Mouse (Mus musculus): ENCODE measurements around the gene Gbe1.

Gbe1 gene

DNA sequence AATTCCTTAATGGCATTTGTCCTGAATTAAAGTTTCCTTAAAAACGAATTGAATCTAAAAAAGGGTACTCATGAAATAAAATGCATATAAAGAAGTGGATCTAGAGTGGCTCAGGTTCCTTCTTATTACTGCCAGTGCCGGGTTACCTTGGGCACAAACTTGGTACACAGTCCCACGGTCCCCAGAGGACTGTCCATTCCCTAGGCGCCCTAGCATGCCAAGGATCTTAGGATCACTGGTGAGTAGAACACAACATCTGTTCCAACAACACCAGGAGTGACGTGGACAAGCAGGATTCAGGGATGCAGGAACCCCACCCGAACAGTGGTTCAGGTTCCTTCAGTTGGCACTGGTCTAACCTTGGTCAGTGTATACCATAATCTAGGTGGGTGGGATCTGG, 44.6 kb downstream of the Gbe1 start:
- DNase-seq = no peak

DNA sequence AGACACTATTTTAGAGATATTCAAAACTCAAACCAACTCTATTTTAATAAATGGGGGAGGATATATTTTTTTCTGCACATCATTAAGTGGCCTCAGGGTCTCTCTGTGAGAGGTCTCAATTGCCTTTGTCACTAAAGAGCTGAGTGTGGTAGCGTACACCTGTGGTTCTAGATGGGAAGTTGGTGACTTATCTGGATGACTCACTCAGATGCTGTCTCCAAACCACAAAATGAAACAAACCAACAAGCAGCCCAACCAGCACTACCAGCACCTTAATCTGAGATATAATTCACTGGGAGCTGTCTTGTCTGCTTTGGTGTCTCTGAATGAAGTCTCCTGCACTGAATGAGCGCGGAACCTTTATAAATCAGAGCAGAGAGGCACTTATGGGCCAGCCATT, 51.5 kb downstream of the Gbe1 start:
- DNase-seq = no peak

GRCm38 (mm10) chr16:70381045-70381444, 67.3 kb downstream of the Gbe1 start:
- no peak for DNase-seq

GRCm38 (mm10) chr16:70385494-70385893, 71.7 kb downstream of the Gbe1 start:
- no peak for DNase-seq

GRCm38 (mm10) chr16:70387385-70387784, 73.6 kb downstream of the Gbe1 start:
- no peak for DNase-seq

DNA sequence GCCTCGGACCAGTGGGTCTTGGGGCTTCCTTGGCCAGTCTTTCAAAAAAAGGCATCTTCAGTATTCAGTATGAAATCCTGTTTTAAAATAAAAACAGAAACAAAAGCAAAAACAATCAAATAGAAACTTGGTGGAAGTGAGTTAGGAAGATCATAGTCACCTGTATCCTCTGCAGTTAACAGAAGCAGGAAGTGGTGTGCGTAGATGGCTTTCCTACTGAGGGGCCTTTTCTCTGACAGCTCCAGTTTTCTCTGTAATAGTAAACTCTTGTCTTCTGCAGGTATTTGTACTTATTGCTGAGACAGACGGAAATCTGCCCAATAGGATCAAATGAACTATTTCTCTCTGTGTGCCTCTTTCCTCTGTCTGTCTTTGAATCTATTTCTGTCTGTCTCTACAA, 81.5 kb downstream of the Gbe1 start:
- DNase-seq = no peak

DNA sequence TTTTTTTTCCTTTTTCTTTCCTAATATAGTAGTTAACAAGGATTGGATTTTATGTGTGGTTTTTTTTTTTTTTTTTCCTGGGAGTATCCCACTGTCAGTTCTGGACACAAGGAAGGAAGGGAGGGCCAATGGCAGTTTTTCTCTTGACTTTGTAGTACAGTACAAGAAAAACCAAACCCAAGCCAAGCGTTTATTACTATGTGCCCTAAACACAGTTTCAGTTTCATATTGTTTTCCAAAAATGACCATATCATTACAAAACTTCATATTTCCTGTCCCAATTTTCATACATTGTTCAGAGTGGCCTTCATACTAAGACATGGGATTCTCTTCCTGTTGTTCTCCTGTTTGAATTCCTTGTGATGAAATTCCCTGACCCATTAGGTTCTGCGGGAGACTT, 94.0 kb downstream of the Gbe1 start:
- DNase-seq = no peak

- DNase-seq = no peak
Measured at GRCm38 (mm10) chr16:70421077-70421476, 107.3 kb downstream of the Gbe1 start.

GRCm38 (mm10) chr16:70449520-70449919, 135.8 kb downstream of the Gbe1 start:
- no peak for DNase-seq

DNA sequence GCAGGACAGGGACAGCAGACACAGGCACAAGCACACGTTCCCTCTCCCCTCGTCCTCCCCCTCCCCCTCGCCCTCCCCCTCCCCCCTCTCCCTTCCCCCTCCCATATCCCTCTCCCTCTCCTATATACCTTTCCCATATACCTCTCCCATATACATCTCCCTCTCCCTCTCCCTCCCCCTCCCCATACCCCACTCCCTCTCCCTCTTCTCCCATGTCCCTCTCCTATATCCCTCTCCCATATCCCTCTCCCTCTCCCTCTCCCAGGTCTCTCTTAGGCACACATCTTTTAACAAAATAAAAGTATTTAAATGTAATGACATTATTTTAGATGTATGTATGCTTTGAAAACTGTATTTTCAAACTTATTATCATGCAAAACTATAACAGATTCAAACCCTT, 161.8 kb downstream of the Gbe1 start:
- DNase-seq = no peak

DNA sequence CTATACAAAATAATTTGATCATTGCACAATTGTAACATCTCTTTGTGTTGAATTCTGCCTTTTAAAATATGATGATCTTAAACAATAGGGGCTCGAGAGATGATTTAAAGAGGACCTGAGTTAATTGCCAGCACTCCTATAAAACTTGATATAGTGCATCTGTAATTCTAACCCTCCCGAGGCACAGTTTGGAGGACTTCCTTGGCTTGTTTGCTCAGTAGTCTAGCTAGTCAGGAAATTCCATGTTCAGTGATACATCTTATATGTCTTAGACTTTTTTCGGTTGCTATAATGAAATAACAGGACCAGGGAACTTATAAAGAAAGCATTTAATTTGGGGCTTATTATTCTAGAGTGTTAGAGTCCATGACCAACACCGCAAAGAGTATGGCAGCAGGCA, 162.4 kb downstream of the Gbe1 start:
- DNase-seq = no peak

DNA sequence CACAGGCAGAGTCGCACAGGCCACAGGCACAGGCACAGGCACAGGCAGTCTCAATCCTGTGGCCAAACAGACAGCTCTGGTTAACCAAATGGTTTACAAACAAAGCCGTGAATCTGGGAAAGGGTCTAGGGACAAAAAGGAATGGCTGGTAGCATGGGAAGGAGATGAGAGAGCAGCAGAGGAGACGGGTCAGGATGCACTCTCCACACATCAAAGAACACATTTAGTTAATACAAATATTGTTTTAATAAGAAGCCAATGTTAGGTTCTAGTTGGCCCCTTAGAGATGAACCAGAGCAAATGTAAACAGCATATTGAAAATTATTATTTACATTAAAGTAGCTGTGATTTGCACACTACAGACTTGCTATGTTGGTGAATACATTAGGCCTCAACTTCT, 166.7 kb downstream of the Gbe1 start:
- DNase-seq = no peak

DNA sequence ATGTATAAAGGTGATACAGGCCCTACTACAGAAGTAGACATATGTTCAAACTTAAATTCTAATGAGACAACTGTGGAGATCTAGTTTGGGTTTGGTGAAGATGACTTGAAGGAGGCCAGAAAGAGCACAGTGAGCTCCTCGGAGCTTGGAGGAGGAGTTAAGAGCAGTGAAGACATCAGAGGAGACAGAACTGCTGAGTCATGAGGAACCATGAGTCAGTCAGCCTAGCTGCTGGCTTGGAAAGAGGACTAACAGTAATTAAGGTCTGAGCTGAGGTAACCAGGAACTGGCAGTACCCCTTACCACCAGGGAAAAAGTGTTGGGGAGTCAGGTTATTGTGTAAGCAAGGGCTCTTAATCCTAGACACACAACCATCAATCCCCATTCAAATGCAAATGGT, 192.7 kb downstream of the Gbe1 start:
- no peak for DNase-seq

- DNase-seq = no peak
Measured at GRCm38 (mm10) chr16:70510938-70511337, 197.2 kb downstream of the Gbe1 start.

- DNase-seq = no peak
Measured at GRCm38 (mm10) chr16:70522861-70523260, 209.1 kb downstream of the Gbe1 start.

GRCm38 (mm10) chr16:70523566-70523965, 209.8 kb downstream of the Gbe1 start:
- DNase-seq = no peak

DNA sequence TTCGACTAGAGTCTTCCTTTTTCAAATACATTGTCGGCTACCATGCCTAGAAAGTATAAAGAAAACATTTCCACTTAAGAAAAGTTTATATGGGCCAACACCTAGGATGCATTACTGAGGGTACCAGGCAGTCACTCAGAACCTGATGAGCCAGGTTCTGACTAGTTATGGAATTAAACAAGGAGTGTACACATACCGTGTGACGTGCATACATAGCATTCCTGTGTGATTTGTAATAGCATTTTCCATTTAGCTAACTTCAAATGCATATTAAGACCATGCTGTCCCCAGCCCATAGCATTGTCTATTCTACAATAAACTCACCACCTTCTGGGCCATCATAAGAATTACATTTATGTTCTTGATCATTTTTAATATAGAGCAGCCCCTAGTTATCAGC, 210.5 kb downstream of the Gbe1 start:
- no peak for DNase-seq

GRCm38 (mm10) chr16:70527224-70527623, 213.5 kb downstream of the Gbe1 start:
- DNase-seq = no peak

GRCm38 (mm10) chr16:70535224-70535623, 221.5 kb downstream of the Gbe1 start:
- DNase-seq = no peak

DNA sequence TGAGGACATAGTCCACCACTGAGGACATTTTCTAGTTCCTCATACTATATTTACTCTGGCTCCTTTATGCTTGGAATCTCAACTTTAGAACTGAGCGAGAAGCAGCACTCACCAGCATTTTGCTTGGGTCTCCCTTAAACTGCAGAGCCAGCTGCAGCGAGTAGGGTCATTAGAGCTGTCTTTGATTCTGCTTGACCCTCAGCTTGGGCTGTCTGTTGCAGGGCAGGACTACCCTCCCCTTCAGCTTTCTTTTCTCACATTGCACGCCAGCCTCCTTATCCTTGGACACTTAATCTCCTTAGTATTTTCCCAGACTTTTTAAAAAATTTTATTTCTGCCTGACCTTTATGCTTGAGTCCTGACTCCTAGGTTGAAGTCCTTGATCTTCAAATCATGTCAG, 237.1 kb downstream of the Gbe1 start:
- no peak for DNase-seq

- no peak for DNase-seq
Measured at GRCm38 (mm10) chr16:70561635-70562348, 248.0 kb downstream of the Gbe1 start.

DNA sequence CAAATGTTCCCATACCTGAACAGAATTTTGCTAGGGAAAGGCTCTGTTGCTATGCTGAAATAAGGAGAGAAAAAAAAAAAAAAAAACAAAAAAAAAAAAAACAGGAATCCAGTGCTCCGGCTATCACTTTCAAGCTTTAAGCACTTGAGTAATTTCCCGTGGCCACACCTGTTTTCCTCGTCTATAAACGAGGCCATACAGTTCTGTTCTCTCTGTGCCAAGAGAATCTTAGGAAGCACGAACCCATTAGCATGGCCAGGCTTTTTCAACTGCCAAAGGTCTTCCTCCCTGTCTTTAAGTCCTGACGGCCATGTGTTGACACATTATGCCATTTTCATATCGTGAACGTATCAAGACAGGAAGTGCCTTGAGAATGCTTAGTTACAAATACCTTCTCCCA, 248.8 kb downstream of the Gbe1 start:
- no peak for DNase-seq

- DNase-seq = no peak
Measured at GRCm38 (mm10) chr16:70563456-70563855, 249.7 kb downstream of the Gbe1 start.

GRCm38 (mm10) chr16:70568341-70569265, 254.9 kb downstream of the Gbe1 start:
- peak; percentile 72 to 89 for DNase-seq

Data from cerebellum, postnatal 10 days (tissue).